Mouse (Mus musculus) kidney, embryonic 14.5 days (tissue): ENCODE data around the gene Celsr3. TPM values are rescaled to one million over a fixed set of nuclear protein-coding genes. Genes with fewer than 3 reads are reported as not detected.

Experiments used
- ATAC-seq: fragments of 200-750 bp; cut with Nextera tagmentation; 2 replicates; pipeline ENCODE4 v1.8.0; 2017; ENCODE audit warnings: moderate number of reproducible peaks, mild to moderate bottlenecking, moderate TSS enrichment, moderate library complexity; ENCODE audit not compliant: low FRiP score, low TSS enrichment
- H3K27ac ChIP-seq: fragments of 300-500 bp; sonication (generic); 2 replicates; pipeline ENCODE4 v1.5.1; 2014; ENCODE audit warnings: low read depth, mild to moderate bottlenecking, low read length, moderate library complexity, mixed read lengths
- H3K27me3 ChIP-seq: fragments of 300-500 bp; sonication (generic); 2 replicates; pipeline ENCODE4 v1.6.1; 2014; ENCODE audit warnings: mild to moderate bottlenecking, low read length; ENCODE audit not compliant: control insufficient read depth, insufficient read depth
- H3K36me3 ChIP-seq: fragments of 300-500 bp; sonication (generic); 2 replicates; pipeline ENCODE4 v1.6.1; 2014; ENCODE audit warnings: low read length, mixed read lengths; ENCODE audit not compliant: control insufficient read depth, insufficient read depth
- H3K4me1 ChIP-seq: fragments of 300-500 bp; sonication (generic); 2 replicates; pipeline ENCODE4 v1.6.1; 2014; ENCODE audit warnings: low read length, mixed read lengths; ENCODE audit not compliant: control insufficient read depth, insufficient read depth
- H3K4me2 ChIP-seq: fragments of 300-500 bp; sonication (generic); replicated peaks from 2 replicates; pipeline ENCODE4 v1.6.1; 2014; ENCODE audit warnings: low read depth, mild to moderate bottlenecking, low read length
- H3K4me3 ChIP-seq: fragments of 300-500 bp; sonication (generic); 2 replicates; pipeline ENCODE4 v1.5.1; 2014; ENCODE audit warnings: mild to moderate bottlenecking, low read length
- H3K9ac ChIP-seq: fragments of 300-500 bp; sonication (generic); 2 replicates; pipeline ENCODE4 v1.6.1; 2014; ENCODE audit warnings: low read depth, mild to moderate bottlenecking, low read length, moderate library complexity
- H3K9me3 ChIP-seq: fragments of 300-500 bp; sonication (generic); 2 replicates; pipeline ENCODE4 v1.6.1; 2016; ENCODE audit warnings: low read length; ENCODE audit not compliant: control insufficient read depth
- WGBS: fragments of 180-500 bp; shearing (Covaris S2); extraction: QIAGEN DNeasy Blood & Tissue Kit; methylation state at CpG from one replicate; pipeline ENCODE4 v1.1.7; 2014; 5-methylcytosine and 5-hydroxymethylcytosine counted together
- polyA plus RNA-seq: library from polyadenylated mRNA; unstranded; fragments of >200 nt; fragmentation: Nextera tagmentation; extraction: Ambion mirVana; gene quantifications from 2 replicates; pipeline ENCODE4 v1.2.1, GENCODE M21; 2014

Celsr3 gene
- polyA plus RNA-seq, 1 experiment from 2014 or later, result 0.04 TPM

DNA sequence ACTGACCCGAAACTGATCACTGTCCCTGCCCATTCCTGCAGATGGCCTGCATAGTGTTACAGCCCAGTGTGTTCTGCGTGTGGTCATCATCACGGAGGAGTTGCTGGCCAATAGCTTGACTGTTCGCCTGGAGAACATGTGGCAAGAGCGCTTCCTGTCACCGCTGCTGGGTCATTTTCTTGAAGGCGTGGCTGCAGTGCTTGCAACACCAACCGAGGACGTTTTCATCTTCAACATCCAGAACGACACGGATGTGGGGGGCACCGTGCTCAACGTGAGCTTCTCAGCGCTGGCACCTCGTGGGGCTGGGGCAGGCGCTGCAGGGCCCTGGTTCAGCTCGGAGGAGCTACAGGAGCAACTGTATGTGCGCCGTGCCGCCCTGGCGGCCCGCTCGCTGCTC lies 5.5 kb downstream of the Celsr3 start:
- Histone ChIP-seq H3K4me2 (peak overlapping the region; percentile 73), H3K27ac (no peak overlapping the region), H3K4me3 (peak overlapping the region; percentile 38), H3K9me3 (no peaks in the 10 kb centered on the region), H3K36me3 (no peaks in the 10 kb centered on the region), H3K4me1 (peaks cover 11% of the 10 kb centered on the region), H3K27me3 (peaks cover 60% of the 10 kb centered on the region), H3K9ac (0 out of 2 replicates have a peak overlapping the region, but pooled peaks have one; percentile 8)
- 5% methylated on average over 23 of the region's 23 CpGs for WGBS
- no peak for ATAC-seq

DNA sequence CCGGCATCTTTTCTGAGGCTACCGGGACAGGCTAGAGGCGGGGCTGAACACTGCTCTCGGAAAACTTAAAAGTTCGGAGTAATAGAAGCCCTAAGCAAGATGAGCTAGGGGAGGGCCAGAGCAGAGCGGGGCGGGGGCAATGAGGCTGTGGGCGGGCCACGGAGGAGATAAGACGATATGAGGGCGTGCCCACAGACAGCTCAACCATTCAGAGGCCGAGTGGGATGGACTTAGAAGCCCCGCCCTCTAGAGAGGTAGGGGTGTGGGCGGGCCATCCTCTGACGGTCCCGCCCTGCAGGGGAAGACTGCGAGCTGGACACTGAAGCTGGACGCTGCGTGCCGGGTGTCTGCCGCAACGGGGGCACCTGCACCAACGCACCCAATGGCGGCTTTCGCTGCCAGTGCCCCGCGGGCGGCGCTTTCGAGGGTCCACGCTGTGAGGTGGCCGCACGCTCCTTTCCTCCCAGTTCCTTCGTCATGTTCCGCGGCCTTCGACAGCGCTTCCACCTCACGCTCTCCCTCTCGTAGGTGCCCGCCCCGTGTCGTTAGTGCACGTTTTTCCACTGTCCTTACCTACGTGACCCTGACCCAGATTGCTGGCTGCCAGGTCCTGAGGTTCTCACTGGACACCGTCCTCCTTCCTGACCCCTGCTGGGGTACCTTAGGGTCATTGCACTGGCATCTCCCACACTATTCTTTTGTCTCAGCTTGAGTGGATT lies 6.4 kb downstream of the Celsr3 start:
- Histone ChIP-seq H3K9ac (no peak overlapping the region), H3K4me3 (peak overlapping the region; percentile 38), H3K4me1 (peaks cover 6% of the 10 kb centered on the region), H3K27me3 (peaks cover 54% of the 10 kb centered on the region), H3K36me3 (no peaks in the 10 kb centered on the region), H3K4me2 (peak overlapping the region; percentile 73), H3K9me3 (no peaks in the 10 kb centered on the region), H3K27ac (no peak overlapping the region)
- peak; percentile 98 for ATAC-seq
- 3% methylated on average over 44 of the region's 46 CpGs for WGBS

GRCm38 (mm10) chr9:108842989-108843388 lies 16.9 kb downstream of the Celsr3 start:
- Histone ChIP-seq H3K4me1 (no peaks in the 10 kb centered on the region), H3K27ac (no peak overlapping the region), H3K36me3 (no peaks in the 10 kb centered on the region), H3K4me3 (no peak overlapping the region; the same call in 1 of the 2 replicates), H3K4me2 (peak overlapping the region; percentile 27), H3K9me3 (no peaks in the 10 kb centered on the region), H3K27me3 (no peaks in the 10 kb centered on the region), H3K9ac (no peak overlapping the region)
- whole genome bisulfite sequencing, result 12% methylated on average over 14 of the region's 14 CpGs
- ATAC-seq, result no peak

GRCm38 (mm10) chr9:108845390-108845789 lies 19.3 kb downstream of the Celsr3 start:
- Histone ChIP-seq H3K9me3 (no peaks in the 10 kb centered on the region), H3K27ac (no peak overlapping the region), H3K9ac (no peak overlapping the region), H3K27me3 (no peaks in the 10 kb centered on the region), H3K4me1 (no peaks in the 10 kb centered on the region), H3K4me3 (no peak overlapping the region), H3K4me2 (no peak overlapping the region), H3K36me3 (no peaks in the 10 kb centered on the region)
- ATAC-seq, result no peak
- 65% methylated on average over 5 of the region's 5 CpGs for WGBS

DNA sequence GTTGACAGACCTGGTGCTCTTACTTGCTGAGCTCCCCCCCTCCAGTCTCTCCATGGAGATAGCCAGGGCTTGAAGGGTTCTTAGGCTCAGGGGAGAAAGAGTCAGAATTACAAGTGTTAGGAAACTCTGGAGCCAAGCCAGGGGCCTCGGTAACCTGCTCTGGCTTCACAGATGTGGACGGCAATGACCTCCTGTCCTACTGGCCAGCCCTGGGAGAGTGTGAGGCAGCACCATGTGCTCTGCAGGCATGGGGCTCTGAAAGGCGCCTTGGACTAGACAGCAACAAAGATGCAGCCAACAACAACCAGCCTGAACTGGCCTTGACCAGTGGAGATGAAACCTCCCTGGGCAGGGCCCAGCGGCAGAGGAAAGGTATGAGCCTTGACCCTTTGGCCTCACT lies 21.3 kb downstream of the Celsr3 start:
- H3K27ac ChIP-seq, result no peak overlapping the region
- no peaks in the 10 kb centered on the region for H3K4me1 ChIP-seq
- H3K36me3 ChIP-seq, result no peaks in the 10 kb centered on the region
- WGBS, result 75% methylated on average over 4 of the region's 4 CpGs
- H3K9ac ChIP-seq, result no peak overlapping the region
- no peak for ATAC-seq
- H3K9me3 ChIP-seq, result no peaks in the 10 kb centered on the region
- H3K4me3 ChIP-seq, result no peak overlapping the region
- no peaks in the 10 kb centered on the region for H3K27me3 ChIP-seq
- H3K4me2 ChIP-seq, result no peak overlapping the region

- no peak overlapping the region for H3K27ac ChIP-seq
- no peak overlapping the region for H3K4me2 ChIP-seq
- WGBS, result 73% methylated on average over 17 of the region's 17 CpGs
- no peak overlapping the region for H3K4me3 ChIP-seq
- H3K27me3 ChIP-seq, result no peaks in the 10 kb centered on the region
- no peaks in the 10 kb centered on the region for H3K4me1 ChIP-seq
- no peak overlapping the region for H3K9ac ChIP-seq
- no peaks in the 10 kb centered on the region for H3K9me3 ChIP-seq
- H3K36me3 ChIP-seq, result no peaks in the 10 kb centered on the region
- no peak for ATAC-seq
Observed at GRCm38 (mm10) chr9:108848419-108848818, 22.3 kb downstream of the Celsr3 start.

- H3K9ac ChIP-seq, result peak within 1 kb of the TSS; percentile 79
- peak within 1 kb of the TSS; percentile 63 for H3K27ac ChIP-seq
- no peaks in the 10 kb centered on the region for H3K27me3 ChIP-seq
- ATAC-seq, result no peak
- H3K4me3 ChIP-seq, result peak within 1 kb of the TSS; percentile 67
- peaks cover 6% of the 10 kb centered on the region; the same call in 1 of the 2 replicates for H3K36me3 ChIP-seq
- no peaks in the 10 kb centered on the region for H3K9me3 ChIP-seq
- H3K4me1 ChIP-seq, result no peaks in the 10 kb centered on the region
- peak within 1 kb of the TSS; percentile 80 for H3K4me2 ChIP-seq
- WGBS, result 89% methylated on average over 3 of the region's 3 CpGs
Observed at GRCm38 (mm10) chr9:108852976-108853375, 26.9 kb downstream of the Celsr3 start, which contains the start of gene Slc26a6. Slc26a6 (plus strand) TSS chr9:108853283.

DNA sequence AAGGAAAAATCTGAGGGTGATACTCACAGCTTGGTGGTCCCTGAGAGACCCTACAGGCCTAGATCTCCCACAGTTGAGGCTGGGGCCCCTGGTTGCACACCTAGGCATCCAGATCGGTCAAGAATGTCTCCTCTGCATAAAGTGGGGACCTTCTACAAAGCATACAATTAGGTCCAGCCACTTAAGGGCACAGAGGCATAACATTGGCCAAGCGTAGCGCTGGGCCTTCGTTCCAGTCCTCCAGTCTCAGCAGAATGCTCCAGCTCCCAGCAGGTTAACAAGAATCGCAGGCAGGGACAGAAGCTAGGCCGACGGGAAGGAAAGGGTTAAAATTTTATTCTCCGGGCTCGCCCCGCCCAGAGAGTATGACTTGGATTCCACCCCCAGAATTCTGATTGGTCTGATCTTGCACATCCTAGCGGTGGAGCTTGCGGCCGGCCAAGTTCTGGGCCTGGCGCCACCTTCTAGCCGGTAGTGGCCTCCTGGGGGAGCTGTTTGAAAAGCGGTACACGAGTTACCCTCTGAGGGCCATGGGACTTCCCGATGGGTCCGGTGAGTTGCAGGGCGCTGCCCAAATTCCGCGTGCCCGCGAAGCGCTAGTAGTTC lies 27.6 kb downstream of the Celsr3 start:
- no peaks in the 10 kb centered on the region for H3K9me3 ChIP-seq
- H3K27ac ChIP-seq, result peak overlapping the region; percentile 63
- H3K36me3 ChIP-seq, result peaks cover 10% of the 10 kb centered on the region; the same call in 1 of the 2 replicates
- peak overlapping the region; percentile 67 for H3K4me3 ChIP-seq
- no peaks in the 10 kb centered on the region for H3K4me1 ChIP-seq
- H3K9ac ChIP-seq, result peak overlapping the region; percentile 79
- peak overlapping the region; percentile 80 for H3K4me2 ChIP-seq
- WGBS, result 2% methylated on average over 25 of the region's 25 CpGs
- peak; percentile 91 for ATAC-seq
- no peaks in the 10 kb centered on the region for H3K27me3 ChIP-seq

- H3K36me3 ChIP-seq, result peaks cover 10% of the 10 kb centered on the region; the same call in 1 of the 2 replicates
Observed at GRCm38 (mm10) chr9:108854241-108854696, 28.1 kb downstream of the Celsr3 start.

More at GRCm38 (mm10) chr9:108854241-108854696, 28.1 kb downstream of the Celsr3 start:
- H3K4me2 ChIP-seq, result peak overlapping the region; percentile 80
- ATAC-seq, result peak; percentile 86
- H3K4me3 ChIP-seq, result peak overlapping the region; percentile 67
- peak overlapping the region; percentile 79 for H3K9ac ChIP-seq
- peak overlapping the region; percentile 63 for H3K27ac ChIP-seq
- no peaks in the 10 kb centered on the region for H3K9me3 ChIP-seq
- under 1% methylated on average over 28 of the region's 28 CpGs for WGBS
- no peaks in the 10 kb centered on the region for H3K27me3 ChIP-seq
- no peaks in the 10 kb centered on the region for H3K4me1 ChIP-seq
